Mouse (Mus musculus): ENCODE measurements around the gene C3ar1. TPM values are rescaled to one million over a fixed set of nuclear protein-coding genes. Genes with fewer than 3 reads are reported as not detected.

Gene C3ar1
- polyA plus RNA-seq, 1 experiment from 2014 or later = 3.4 TPM

GRCm38 (mm10) chr6:122867914-122868313 is 12.0 kb upstream of the C3ar1 start:
- Histone ChIP-seq H3K9ac (no peak overlapping the region), H3K27ac (no peak overlapping the region), H3K4me1 (no peaks in the 10 kb centered on the region), H3K36me3 (no peaks in the 10 kb centered on the region), H3K27me3 (no peaks in the 10 kb centered on the region), H3K9me3 (no peaks in the 10 kb centered on the region), H3K4me3 (no peak overlapping the region), H3K4me2 (no peak overlapping the region)
- ATAC-seq (ENCODE audit: borderline replicate concordance, extremely low read depth, low FRiP score, low TSS enrichment) = no peak
- WGBS = 48% methylated on average over 4 of the region's 4 CpGs

GRCm38 (mm10) chr6:122862871-122863270 is 6.9 kb upstream of the C3ar1 start:
- no peak for ATAC-seq (ENCODE audit: borderline replicate concordance, extremely low read depth, low FRiP score, low TSS enrichment)
- WGBS = 87% methylated on average over 1 of the region's 1 CpGs
- no peaks in the 10 kb centered on the region for H3K27me3 ChIP-seq
- H3K9me3 ChIP-seq = peaks cover 4% of the 10 kb centered on the region; the same call in 1 of the 2 replicates
- H3K9ac ChIP-seq = no peak overlapping the region
- no peaks in the 10 kb centered on the region for H3K36me3 ChIP-seq
- H3K4me3 ChIP-seq = no peak overlapping the region
- H3K27ac ChIP-seq = no peak overlapping the region
- H3K4me1 ChIP-seq = no peaks in the 10 kb centered on the region
- H3K4me2 ChIP-seq = no peak overlapping the region

GRCm38 (mm10) chr6:122862434-122862833 is 6.5 kb upstream of the C3ar1 start:
- Histone ChIP-seq H3K27me3 (no peaks in the 10 kb centered on the region), H3K36me3 (no peaks in the 10 kb centered on the region), H3K9ac (no peak overlapping the region), H3K4me2 (no peak overlapping the region), H3K27ac (no peak overlapping the region), H3K4me3 (no peak overlapping the region), H3K9me3 (peaks cover 4% of the 10 kb centered on the region; the same call in 1 of the 2 replicates), H3K4me1 (no peaks in the 10 kb centered on the region)
- 67% methylated on average over 6 of the region's 6 CpGs for WGBS
- ATAC-seq (ENCODE audit: borderline replicate concordance, extremely low read depth, low FRiP score, low TSS enrichment) = no peak

GRCm38 (mm10) chr6:122854552-122854951 is 1.4 kb downstream of the C3ar1 start:
- H3K4me1 ChIP-seq = no peaks in the 10 kb centered on the region
- no peak overlapping the region for H3K27ac ChIP-seq
- no peaks in the 10 kb centered on the region for H3K9me3 ChIP-seq
- no peaks in the 10 kb centered on the region for H3K27me3 ChIP-seq
- no peak overlapping the region for H3K9ac ChIP-seq
- H3K4me2 ChIP-seq = no peak overlapping the region
- ATAC-seq (ENCODE audit: borderline replicate concordance, extremely low read depth, low FRiP score, low TSS enrichment) = no peak
- 71% methylated on average over 12 of the region's 12 CpGs for WGBS
- no peak overlapping the region for H3K4me3 ChIP-seq
- H3K36me3 ChIP-seq = no peaks in the 10 kb centered on the region

GRCm38 (mm10) chr6:122852696-122853095 is 3.3 kb downstream of the C3ar1 start:
- ATAC-seq (ENCODE audit: borderline replicate concordance, extremely low read depth, low FRiP score, low TSS enrichment) = no peak
- Histone ChIP-seq H3K27ac (no peak overlapping the region), H3K4me1 (no peaks in the 10 kb centered on the region), H3K9ac (no peak overlapping the region), H3K36me3 (no peaks in the 10 kb centered on the region), H3K9me3 (no peaks in the 10 kb centered on the region), H3K4me2 (no peak overlapping the region), H3K4me3 (no peak overlapping the region), H3K27me3 (no peaks in the 10 kb centered on the region)
- WGBS = 58% methylated on average over 2 of the region's 2 CpGs

GRCm38 (mm10) chr6:122843759-122844158 is 12.2 kb downstream of the C3ar1 start:
- Histone ChIP-seq H3K36me3 (peaks cover 40% of the 10 kb centered on the region), H3K27me3 (no peaks in the 10 kb centered on the region), H3K9ac (no peak overlapping the region), H3K4me2 (no peak overlapping the region), H3K9me3 (no peaks in the 10 kb centered on the region), H3K27ac (no peak overlapping the region), H3K4me3 (no peak overlapping the region), H3K4me1 (no peaks in the 10 kb centered on the region)
- ATAC-seq (ENCODE audit: borderline replicate concordance, extremely low read depth, low FRiP score, low TSS enrichment) = no peak
- 56% methylated on average over 6 of the region's 6 CpGs for WGBS

GRCm38 (mm10) chr6:122837539-122837938 is 18.4 kb downstream of the C3ar1 start:
- ATAC-seq (ENCODE audit: borderline replicate concordance, extremely low read depth, low FRiP score, low TSS enrichment) = no peak
- Histone ChIP-seq H3K4me1 (no peaks in the 10 kb centered on the region), H3K27ac (no peak overlapping the region), H3K36me3 (peaks cover 67% of the 10 kb centered on the region), H3K4me2 (no peak overlapping the region), H3K9ac (no peak overlapping the region), H3K27me3 (no peaks in the 10 kb centered on the region), H3K4me3 (no peak overlapping the region), H3K9me3 (no peaks in the 10 kb centered on the region)
- 97% methylated on average over 5 of the region's 5 CpGs for WGBS

DNA sequence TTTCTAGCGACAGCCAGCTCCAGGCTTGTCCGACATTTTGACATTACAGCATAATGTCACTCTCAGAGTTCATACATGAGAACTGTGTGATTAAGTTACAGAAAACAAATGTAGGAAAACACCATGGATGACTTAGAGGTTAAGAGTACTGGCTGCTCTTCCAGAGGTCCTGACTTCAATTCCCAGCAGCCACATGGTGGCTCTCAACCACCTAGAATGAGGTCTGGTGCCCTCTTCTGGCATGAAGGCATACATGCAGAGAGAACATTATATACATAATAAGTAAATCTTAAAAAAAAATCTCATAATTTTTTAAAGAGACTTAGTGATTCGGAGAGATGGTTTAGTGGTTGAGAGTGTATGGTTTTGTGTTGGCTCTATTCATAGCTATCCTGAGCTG is 19.0 kb downstream of the C3ar1 start:
- no peak overlapping the region for H3K27ac ChIP-seq
- 97% methylated on average over 3 of the region's 3 CpGs for WGBS
- H3K27me3 ChIP-seq = no peaks in the 10 kb centered on the region
- H3K4me2 ChIP-seq = no peak overlapping the region
- H3K9ac ChIP-seq = no peak overlapping the region
- H3K4me3 ChIP-seq = no peak overlapping the region
- peaks cover 71% of the 10 kb centered on the region for H3K36me3 ChIP-seq
- no peaks in the 10 kb centered on the region for H3K9me3 ChIP-seq
- no peaks in the 10 kb centered on the region for H3K4me1 ChIP-seq
- no peak for ATAC-seq (ENCODE audit: borderline replicate concordance, extremely low read depth, low FRiP score, low TSS enrichment)

GRCm38 (mm10) chr6:122834365-122834764 is 21.6 kb downstream of the C3ar1 start:
- no peak; the same call in 1 of the 2 replicates for ATAC-seq (ENCODE audit: borderline replicate concordance, extremely low read depth, low FRiP score, low TSS enrichment)
- H3K4me1 ChIP-seq = no peaks in the 10 kb centered on the region
- no peaks in the 10 kb centered on the region for H3K9me3 ChIP-seq
- H3K27me3 ChIP-seq = no peaks in the 10 kb centered on the region
- H3K36me3 ChIP-seq = peaks cover 52% of the 10 kb centered on the region
- no peak overlapping the region for H3K4me2 ChIP-seq
- no peak overlapping the region for H3K27ac ChIP-seq
- no peak overlapping the region for H3K9ac ChIP-seq
- 70% methylated on average over 4 of the region's 4 CpGs for WGBS
- no peak overlapping the region for H3K4me3 ChIP-seq

DNA sequence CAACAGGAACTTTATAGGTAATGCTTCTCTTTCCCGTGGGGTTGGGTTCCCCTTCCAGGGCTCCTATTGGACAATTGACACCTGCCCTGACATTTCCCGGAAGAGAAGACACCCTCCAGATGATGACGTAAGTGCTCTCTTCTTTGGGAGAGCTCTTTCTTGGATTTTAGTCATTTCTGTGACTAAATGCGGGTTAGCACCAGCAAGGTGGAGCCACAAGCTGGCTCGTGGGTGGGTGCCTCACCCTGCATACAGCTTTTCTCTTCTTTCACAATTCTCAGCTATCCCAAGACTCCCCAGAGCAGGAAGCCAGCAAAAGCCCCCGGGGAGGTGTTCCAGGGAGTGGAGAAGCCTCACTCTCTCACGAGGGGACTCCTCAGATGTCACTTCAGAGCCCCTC is 23.1 kb downstream of the C3ar1 start:
- Histone ChIP-seq H3K36me3 (peaks cover 49% of the 10 kb centered on the region), H3K9me3 (no peaks in the 10 kb centered on the region), H3K27me3 (no peaks in the 10 kb centered on the region), H3K4me3 (no peak overlapping the region), H3K27ac (no peak overlapping the region), H3K4me2 (no peak overlapping the region), H3K4me1 (no peaks in the 10 kb centered on the region), H3K9ac (no peak overlapping the region)
- 76% methylated on average over 7 of the region's 7 CpGs for WGBS
- ATAC-seq (ENCODE audit: borderline replicate concordance, extremely low read depth, low FRiP score, low TSS enrichment) = no peak

GRCm38 (mm10) chr6:122828086-122828485 is 27.9 kb downstream of the C3ar1 start:
- no peak overlapping the region for H3K27ac ChIP-seq
- peaks cover 18% of the 10 kb centered on the region for H3K36me3 ChIP-seq
- H3K4me3 ChIP-seq = no peak overlapping the region
- ATAC-seq (ENCODE audit: borderline replicate concordance, extremely low read depth, low FRiP score, low TSS enrichment) = no peak
- no peak overlapping the region for H3K9ac ChIP-seq
- WGBS = 48% methylated on average over 13 of the region's 13 CpGs
- H3K27me3 ChIP-seq = no peaks in the 10 kb centered on the region
- H3K4me2 ChIP-seq = no peak overlapping the region
- no peaks in the 10 kb centered on the region for H3K9me3 ChIP-seq
- peaks cover 32% of the 10 kb centered on the region for H3K4me1 ChIP-seq

DNA sequence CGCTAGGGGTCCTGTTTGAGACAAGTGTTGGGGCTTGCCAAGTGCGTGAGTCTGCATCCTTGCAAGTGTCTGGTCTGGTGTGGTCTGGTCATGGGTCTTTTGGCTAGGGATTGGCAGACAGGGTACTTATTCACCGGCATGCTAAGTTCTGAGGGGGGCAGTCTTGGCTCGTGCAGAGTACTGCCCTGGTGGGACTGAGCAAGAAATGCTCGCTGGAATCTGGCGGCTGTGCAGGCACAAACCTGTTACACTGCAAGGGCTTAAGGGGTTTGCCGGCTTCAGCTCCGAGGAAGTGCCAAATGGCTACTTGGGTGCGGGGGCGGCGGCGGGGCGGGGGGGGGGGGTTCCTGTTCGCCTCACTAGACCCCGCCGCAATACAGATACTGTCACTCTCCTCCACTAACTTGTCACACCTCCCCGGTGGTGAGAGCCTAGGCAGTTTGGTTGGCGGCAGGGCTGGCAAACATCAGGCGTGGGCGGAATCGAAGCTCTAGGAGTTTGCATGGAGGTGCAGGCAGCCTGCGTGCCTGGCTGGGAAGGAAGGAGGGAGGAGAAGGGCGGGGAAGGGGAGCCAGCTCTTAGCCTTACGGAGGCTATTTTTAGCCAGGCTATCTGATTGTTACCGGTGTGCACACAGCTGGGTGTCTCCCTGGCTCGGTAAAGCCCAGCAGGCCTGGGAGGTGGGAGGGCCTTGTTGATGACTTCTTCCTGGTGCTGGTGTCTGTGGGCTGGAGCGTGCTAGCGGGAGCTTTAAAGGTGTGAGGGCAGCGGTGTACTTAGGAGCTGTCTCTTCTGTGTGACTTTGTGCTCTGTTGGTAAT is 29.8 kb downstream of the C3ar1 start:
- ATAC-seq (ENCODE audit: borderline replicate concordance, extremely low read depth, low FRiP score, low TSS enrichment) = peak; percentile 89
- Histone ChIP-seq H3K9ac (peak overlapping the region; percentile 17; the same call in 1 of the 2 replicates), H3K27ac (peak overlapping the region; percentile 83), H3K9me3 (no peaks in the 10 kb centered on the region), H3K4me1 (peaks cover 44% of the 10 kb centered on the region), H3K4me2 (peak overlapping the region; percentile 58), H3K4me3 (peak overlapping the region; percentile 38), H3K36me3 (peaks cover 15% of the 10 kb centered on the region), H3K27me3 (no peaks in the 10 kb centered on the region)
- WGBS = 2% methylated on average over 28 of the region's 29 CpGs

All from lung, embryonic 15.5 days (tissue).